Mouse (Mus musculus): ENCODE measurements at regions not wholly inside any gene's neighbourhood (a gene's known extent, or its start where the extent isn't known, plus 50 kb on each side); places are given as distances from the start of the nearest gene placed in this dataset.

DNA sequence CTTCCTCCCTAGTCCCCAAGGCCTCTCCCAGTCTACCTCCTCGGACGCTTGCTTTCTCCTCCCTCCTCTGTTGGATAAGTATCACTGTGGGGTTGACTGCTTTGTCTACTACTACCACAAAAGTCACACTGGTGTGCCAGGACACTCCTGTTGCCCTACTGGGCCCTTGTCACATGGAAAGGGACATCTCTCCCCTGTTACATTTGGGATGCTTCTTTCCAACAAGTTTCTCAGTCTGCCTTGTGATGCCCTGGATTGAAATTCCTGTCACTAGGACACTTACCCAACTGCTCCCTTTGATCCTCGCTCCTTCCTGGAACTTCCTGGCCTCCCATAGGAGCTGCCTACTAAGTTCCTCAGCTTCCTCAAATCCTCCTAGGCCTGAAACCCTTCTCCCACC is 501.9 kb upstream of the Nox3 start:
- DNase-seq (ENCODE audit: extremely low spot score, low spot score), result no peak

GRCm38 (mm10) chr17:4199698-4200153 is 503.7 kb upstream of the Nox3 start:
- DNase-seq (ENCODE audit: extremely low spot score, low spot score), result no peak

GRCm38 (mm10) chr17:4201300-4201699 is 505.2 kb upstream of the Nox3 start:
- DNase-seq (ENCODE audit: extremely low spot score, low spot score), result no peak

DNA sequence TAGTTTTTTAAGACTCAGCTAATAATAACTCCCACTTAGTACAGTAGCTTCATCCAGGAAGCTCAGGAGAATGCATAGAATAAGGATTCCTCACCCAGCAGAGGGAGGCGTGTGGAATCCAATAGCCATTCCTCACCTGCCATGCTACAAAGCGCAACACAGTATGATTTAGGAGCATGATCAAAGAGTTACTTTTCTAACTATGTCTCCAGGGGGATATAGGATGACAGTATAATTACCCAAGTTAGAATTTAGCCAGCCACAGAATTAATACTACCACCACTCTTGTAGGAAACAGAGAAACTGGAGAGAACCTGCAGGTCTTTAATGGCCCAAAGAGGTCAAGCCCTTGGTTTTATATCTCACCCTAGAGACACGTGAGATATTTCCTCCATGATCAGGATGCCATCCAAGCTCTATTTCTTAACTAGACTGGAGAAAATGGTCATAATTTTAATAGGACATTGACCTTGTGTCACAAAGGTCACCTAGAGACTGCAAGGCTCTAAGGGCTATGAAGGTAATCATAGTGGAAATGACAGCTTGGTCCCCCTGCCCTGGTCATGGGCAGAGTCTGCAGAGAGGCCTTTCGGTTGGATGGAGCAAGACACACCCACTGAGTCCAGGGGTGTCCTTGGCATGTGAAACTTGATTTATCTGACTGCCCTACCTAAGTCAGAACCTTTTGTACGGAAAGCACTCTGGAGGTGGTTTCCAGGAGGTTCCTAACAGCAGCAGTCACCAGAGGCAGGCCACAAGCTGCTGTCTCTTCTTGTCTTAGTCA is 512.3 kb upstream of the Nox3 start:
- DNase-seq (ENCODE audit: extremely low spot score, low spot score), result no peak

DNA sequence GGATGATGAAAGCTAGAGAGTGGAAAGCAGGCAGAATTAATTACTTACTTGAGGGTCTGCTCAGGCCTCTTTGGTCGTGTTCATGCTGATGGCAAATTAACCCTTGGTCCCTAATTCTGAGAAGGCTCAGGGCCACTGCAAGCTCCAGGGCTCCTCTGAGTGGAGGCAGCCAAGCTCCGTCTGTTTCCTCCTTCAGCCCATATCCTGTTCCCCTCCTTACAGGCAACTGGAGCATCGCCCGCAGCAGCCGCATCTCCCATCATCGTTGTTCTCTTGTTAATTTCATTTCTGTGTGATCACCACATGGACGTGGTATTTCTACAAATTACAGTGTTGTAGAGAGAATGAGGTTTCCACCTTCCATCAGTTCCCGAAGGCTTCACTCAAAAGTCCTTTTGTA is 513.6 kb upstream of the Nox3 start:
- DNase-seq (ENCODE audit: extremely low spot score, low spot score), result no peak

- DNase-seq (ENCODE audit: extremely low spot score, low spot score), result no peak
These were observed 516.5 kb upstream of the Nox3 start for GRCm38 (mm10) chr17:4212586-4212985.

DNA sequence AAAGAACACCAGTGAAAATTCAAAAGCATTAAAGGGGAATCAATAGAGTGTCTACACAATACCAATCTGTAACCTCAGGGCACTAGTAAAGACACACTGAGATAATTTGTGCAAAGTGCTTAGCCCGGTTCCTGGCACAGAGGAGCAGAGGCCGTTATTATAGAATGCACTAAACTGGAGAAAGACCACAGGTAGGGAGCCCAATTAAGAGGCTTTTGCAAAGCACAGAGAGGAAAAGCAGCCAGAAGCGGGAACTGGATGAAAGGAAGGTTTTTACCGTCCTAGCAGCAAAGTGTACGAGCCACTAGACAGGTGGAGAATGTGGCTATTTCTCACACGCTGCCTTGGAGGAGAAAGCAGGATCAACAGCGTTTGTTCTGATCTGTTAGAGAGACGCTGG is 518.9 kb upstream of the Nox3 start:
- DNase-seq (ENCODE audit: extremely low spot score, low spot score), result no peak

- no peak for DNase-seq (ENCODE audit: extremely low spot score, low spot score)
These were observed 520.1 kb upstream of the Nox3 start for GRCm38 (mm10) chr17:4216203-4216602.

- no peak for DNase-seq (ENCODE audit: extremely low spot score, low spot score)
These were observed 520.7 kb upstream of the Nox3 start for GRCm38 (mm10) chr17:4216750-4217149.

DNA sequence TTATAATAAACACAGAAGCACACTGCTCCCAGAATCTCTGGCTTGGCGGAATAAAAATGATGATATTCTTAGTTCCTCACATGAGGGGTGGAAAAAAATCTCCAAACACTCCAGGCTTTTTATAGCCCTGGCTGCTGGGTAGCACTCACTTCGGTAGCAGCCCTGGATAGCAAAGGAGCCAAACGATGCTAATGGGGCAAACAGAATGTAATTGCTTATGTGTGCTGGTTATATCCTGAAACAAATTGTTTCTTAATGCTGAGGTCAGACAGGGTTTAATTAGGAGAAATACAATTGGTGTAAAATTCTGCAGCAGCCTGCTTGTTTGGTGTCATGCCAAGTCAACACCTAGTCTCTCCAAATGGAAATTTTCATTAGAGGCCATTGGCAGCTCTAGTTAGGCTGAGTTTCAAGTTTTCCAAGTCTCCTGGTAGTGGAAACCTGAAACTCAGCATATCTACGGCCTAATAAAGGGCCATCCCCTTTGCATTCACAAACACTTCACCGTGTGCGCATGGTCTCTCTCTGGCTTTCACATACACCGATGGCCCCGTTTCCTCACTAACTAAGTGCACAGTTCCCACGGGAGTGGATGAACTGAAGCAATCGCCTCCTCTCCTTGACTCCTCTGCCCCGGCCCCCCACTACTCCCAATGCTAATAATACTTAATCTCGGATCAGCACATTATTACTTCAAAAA is 524.8 kb upstream of the Nox3 start:
- DNase-seq (ENCODE audit: extremely low spot score, low spot score), result no peak

GRCm38 (mm10) chr17:4227889-4228288 is 531.8 kb upstream of the Nox3 start:
- no peak for DNase-seq (ENCODE audit: extremely low spot score, low spot score)

DNA sequence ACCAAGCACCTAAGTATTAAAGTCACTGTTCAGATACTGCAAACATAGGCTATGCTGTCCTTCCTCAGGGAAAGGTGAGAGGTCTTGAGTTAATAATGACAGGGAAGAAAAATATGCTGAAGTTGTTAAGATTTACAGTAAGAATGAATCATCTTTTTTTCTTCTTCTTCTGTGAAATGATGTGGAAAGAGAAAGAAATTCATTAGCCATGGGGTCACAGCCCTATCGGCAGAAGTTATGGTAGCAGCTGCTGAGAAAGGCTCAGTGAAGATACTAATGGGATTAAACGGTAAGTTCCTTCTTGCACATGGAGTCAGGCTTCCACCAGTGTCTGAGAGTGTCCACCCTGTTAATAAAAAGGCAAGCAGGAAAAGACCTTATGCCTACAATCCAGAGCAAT is 533.9 kb upstream of the Nox3 start:
- DNase-seq (ENCODE audit: extremely low spot score, low spot score), result no peak

GRCm38 (mm10) chr17:4250476-4250875 is 554.4 kb upstream of the Nox3 start:
- DNase-seq (ENCODE audit: extremely low spot score, low spot score), result no peak

DNA sequence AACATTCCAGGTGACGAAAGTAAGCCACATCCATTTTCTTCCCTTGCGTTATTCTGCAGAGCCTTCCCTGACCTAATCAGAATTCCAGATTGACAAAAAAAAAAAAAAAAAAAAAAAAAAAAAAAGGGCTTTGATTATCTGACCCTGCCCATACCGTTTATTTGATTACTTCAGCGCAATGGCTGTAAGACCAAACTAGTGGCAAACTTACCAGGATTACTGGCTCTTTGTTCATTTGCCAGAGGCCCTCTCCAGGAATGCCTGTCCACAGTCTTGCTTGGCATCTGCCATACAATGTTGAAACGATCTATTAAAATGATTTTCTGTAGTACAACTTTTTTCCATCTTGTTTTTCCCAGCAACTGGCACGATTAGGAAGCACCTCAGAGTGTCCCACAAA is 569.4 kb upstream of the Nox3 start:
- DNase-seq (ENCODE audit: extremely low spot score, low spot score), result no peak

DNA sequence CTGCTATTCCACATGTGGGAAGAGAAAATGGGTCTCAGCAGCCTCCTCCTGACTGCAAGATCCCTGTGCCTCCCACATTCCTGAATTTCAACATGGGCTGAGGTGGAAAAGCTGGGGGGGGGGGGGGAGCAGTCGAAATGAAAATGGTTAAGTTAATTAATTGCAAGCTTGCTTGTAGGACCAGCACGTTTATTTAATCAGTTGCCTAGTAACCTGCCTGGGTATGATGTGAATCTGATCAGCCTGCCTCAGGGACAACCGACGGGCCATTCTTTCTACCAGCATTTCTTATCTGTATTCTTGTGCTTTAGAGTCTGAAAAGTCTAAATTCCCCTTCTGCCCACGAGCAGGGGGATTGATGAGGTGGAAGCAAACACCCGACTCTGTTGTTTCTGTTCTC is 569.9 kb upstream of the Nox3 start:
- DNase-seq (ENCODE audit: extremely low spot score, low spot score), result peak; percentile 19

- DNase-seq (ENCODE audit: extremely low spot score, low spot score), result peak; percentile 16
These were observed 570.4 kb upstream of the Nox3 start for GRCm38 (mm10) chr17:4266487-4266886.

GRCm38 (mm10) chr17:4268380-4268779 is 572.3 kb upstream of the Nox3 start:
- DNase-seq (ENCODE audit: extremely low spot score, low spot score), result no peak

GRCm38 (mm10) chr17:4272456-4272855 is 576.4 kb upstream of the Nox3 start:
- no peak for DNase-seq (ENCODE audit: extremely low spot score, low spot score)

DNA sequence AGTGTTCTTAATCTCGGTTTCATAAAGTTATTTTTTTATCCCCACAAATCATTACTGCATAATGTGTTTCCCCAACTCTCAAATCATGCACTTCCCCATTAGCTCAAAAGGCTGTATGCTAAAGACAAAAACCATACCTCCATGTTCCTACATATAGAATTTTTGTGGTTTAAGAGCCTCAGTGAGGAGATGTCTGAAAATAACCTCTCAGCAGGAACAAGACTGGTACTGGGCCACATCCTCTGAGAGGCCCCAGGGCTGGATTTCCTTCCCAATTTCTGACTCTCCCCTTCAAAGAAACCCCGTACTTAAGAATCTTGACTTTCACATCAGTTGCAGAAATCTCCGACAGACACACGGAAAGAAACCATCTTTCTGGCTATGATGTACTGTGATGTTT is 580.7 kb upstream of the Nox3 start:
- no peak for DNase-seq (ENCODE audit: extremely low spot score, low spot score)

- DNase-seq (ENCODE audit: extremely low spot score, low spot score), result no peak
These were observed 582.3 kb upstream of the Nox3 start for GRCm38 (mm10) chr17:4278239-4278827.

DNA sequence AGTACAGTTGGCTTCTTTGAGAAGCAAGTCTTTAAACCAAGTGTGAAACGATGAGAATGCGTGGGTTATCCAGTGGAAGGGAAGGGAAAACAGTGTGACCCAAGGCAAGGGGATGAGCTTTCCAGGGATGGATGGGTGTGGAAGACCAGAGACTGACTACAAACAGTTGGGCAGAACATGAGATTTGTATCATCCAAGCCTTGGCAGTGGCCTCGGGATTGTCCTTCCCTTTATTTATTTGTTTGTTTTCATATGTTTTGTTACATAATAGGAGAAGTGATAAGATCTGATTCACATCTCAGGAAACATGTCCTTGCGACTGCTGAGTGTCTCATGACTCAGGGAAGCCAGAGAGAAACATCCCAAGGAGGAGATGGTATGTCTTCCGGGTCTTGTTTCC is 585.4 kb upstream of the Nox3 start:
- no peak for DNase-seq (ENCODE audit: extremely low spot score, low spot score)

GRCm38 (mm10) chr17:4291418-4291817 is 595.4 kb upstream of the Nox3 start:
- no peak for DNase-seq (ENCODE audit: extremely low spot score, low spot score)

All from neural tube, embryonic 10.5 days (tissue).